Mouse (Mus musculus) thymus, postnatal 10 days (tissue): ENCODE measurements around the gene Plekhg1.

ENCODE experiments used
- DNase-seq, 2 experiments: peaks; one replicate each; pipeline ENCODE4 v3.0.0; 2021; ENCODE audit warnings: low spot score in 2 of 2

Gene Plekhg1

GRCm38 (mm10) chr10:3829472-3829871 is 89.3 kb downstream of the Plekhg1 start:
- DNase-seq: no peak

- DNase-seq: no peak
These were observed 90.5 kb downstream of the Plekhg1 start for GRCm38 (mm10) chr10:3830618-3831017.

- DNase-seq: no peak
These were observed 91.6 kb downstream of the Plekhg1 start for GRCm38 (mm10) chr10:3831597-3832351.

- DNase-seq: no peak
These were observed 93.9 kb downstream of the Plekhg1 start for GRCm38 (mm10) chr10:3834060-3834459.

GRCm38 (mm10) chr10:3834678-3835077 is 94.5 kb downstream of the Plekhg1 start:
- no peak for DNase-seq

- DNase-seq: no peak
These were observed 95.5 kb downstream of the Plekhg1 start for GRCm38 (mm10) chr10:3835616-3836015.

GRCm38 (mm10) chr10:3839748-3840432 is 99.7 kb downstream of the Plekhg1 start:
- no peak for DNase-seq

- DNase-seq: no peak
These were observed 104.3 kb downstream of the Plekhg1 start for GRCm38 (mm10) chr10:3844430-3844829.

- no peak for DNase-seq
These were observed 106.9 kb downstream of the Plekhg1 start for GRCm38 (mm10) chr10:3847021-3847420.

GRCm38 (mm10) chr10:3851461-3851860 is 111.3 kb downstream of the Plekhg1 start:
- DNase-seq: no peak

- DNase-seq: no peak
These were observed 112.6 kb downstream of the Plekhg1 start for GRCm38 (mm10) chr10:3852733-3853132.

GRCm38 (mm10) chr10:3857912-3858311 is 117.7 kb downstream of the Plekhg1 start:
- DNase-seq: no peak

GRCm38 (mm10) chr10:3858437-3858836 is 118.3 kb downstream of the Plekhg1 start:
- DNase-seq: no peak

- no peak for DNase-seq
These were observed 119.0 kb downstream of the Plekhg1 start for GRCm38 (mm10) chr10:3858961-3859714.

- no peak for DNase-seq
These were observed 123.4 kb downstream of the Plekhg1 start for GRCm38 (mm10) chr10:3863411-3864195.

- no peak for DNase-seq
These were observed 124.0 kb downstream of the Plekhg1 start for GRCm38 (mm10) chr10:3864196-3864540.

- no peak for DNase-seq
These were observed 127.1 kb downstream of the Plekhg1 start for GRCm38 (mm10) chr10:3867298-3867697.

GRCm38 (mm10) chr10:3870828-3871227 is 130.7 kb downstream of the Plekhg1 start:
- DNase-seq: no peak

- no peak for DNase-seq
These were observed 133.3 kb downstream of the Plekhg1 start for GRCm38 (mm10) chr10:3873467-3873866.

GRCm38 (mm10) chr10:3877852-3878535 is 137.8 kb downstream of the Plekhg1 start:
- DNase-seq: no peak

GRCm38 (mm10) chr10:3881179-3881578 is 141.0 kb downstream of the Plekhg1 start:
- DNase-seq: no peak
